In genomic region chr13:112464626-112465287, GRCm38 (mm10) we compare ENCODE assay signal across 8 mouse cellular contexts. TPM values are rescaled to one million over a fixed set of nuclear protein-coding genes. Genes with fewer than 3 reads are reported as not detected.
DNase-seq lines count a peak whose midpoint lies in the region; ATAC-seq and TF ChIP-seq lines count a peak whose summit lies in the region.

No protein-coding gene starts in this region.

- DNase-seq in thymus, adult 2 months, result no peak
- DNase-seq in thymus, postnatal 4 days, result no peak
- DNase-seq in intestine, embryonic 14.5 days (ENCODE audit: low spot score), result peak; percentile 60
- DNase-seq in stomach, postnatal 0 days (ENCODE audit: low spot score), result no peak
- DNase-seq in ovary, postnatal 36 days (ENCODE audit: low spot score), result no peak
- DNase-seq in ovary, postnatal 14 days (ENCODE audit: low spot score), result no peak

- H3K27ac ChIP-seq in thymus, adult 2 months (ENCODE audit: control insufficient read depth, insufficient read depth, low read length), result peak overlapping the region; percentile 44; the same call in 1 of the 2 replicates
- H3K27ac ChIP-seq in forebrain, embryonic 13.5 days, result no peak overlapping the region
- peak overlapping the region; percentile 90 for H3K27ac ChIP-seq in intestine, embryonic 14.5 days (ENCODE audit: low read depth)
- peak overlapping the region; percentile 91 for H3K27ac ChIP-seq in lung, embryonic 15.5 days
- H3K27ac ChIP-seq in stomach, postnatal 0 days (replicated peaks), result peak overlapping the region; percentile 99

- peak overlapping the region; percentile 60 for H3K4me3 ChIP-seq in thymus, adult 2 months (ENCODE audit: control insufficient read depth, insufficient read depth, low read length)
- H3K4me3 ChIP-seq in forebrain, embryonic 13.5 days, result peak overlapping the region; percentile 89
- H3K4me3 ChIP-seq in intestine, embryonic 14.5 days (ENCODE audit: low read depth, low read length), result peak overlapping the region; percentile 90
- peak overlapping the region; percentile 73 for H3K4me3 ChIP-seq in lung, embryonic 15.5 days
- peak overlapping the region; percentile 88 for H3K4me3 ChIP-seq in stomach, postnatal 0 days (ENCODE audit: low read depth, low read length)

- no peak for TF ChIP-seq EP300 in stomach, postnatal 0 days (optimal IDR thresholded peaks at IDR 0.05)

- WGBS in thymus, adult 2 months, result 4% methylated on average over 18 of the region's 18 CpGs
- 5% methylated on average over 18 of the region's 18 CpGs for WGBS in forebrain, embryonic 13.5 days
- WGBS in intestine, embryonic 14.5 days, result 2% methylated on average over 18 of the region's 18 CpGs
- WGBS in lung, embryonic 15.5 days, result 2% methylated on average over 18 of the region's 18 CpGs
- 3% methylated on average over 18 of the region's 18 CpGs for WGBS in stomach, postnatal 0 days

- TF ChIP-seq POLR2A in thymus, adult 2 months (IDR thresholded peaks at IDR 0.05; ENCODE audit: control insufficient read depth, extremely low read depth, insufficient read depth, low read length, poor library complexity), result no peak

- H3K36me3 ChIP-seq in thymus, adult 2 months (ENCODE audit: control insufficient read depth, insufficient read depth, low read length), result no peaks in the 10 kb centered on the region
- H3K36me3 ChIP-seq in forebrain, embryonic 13.5 days (ENCODE audit: poor library complexity, severe bottlenecking), result no peaks in the 10 kb centered on the region
- no peaks in the 10 kb centered on the region for H3K36me3 ChIP-seq in intestine, embryonic 14.5 days (ENCODE audit: control insufficient read depth, insufficient read depth, low read length)
- H3K36me3 ChIP-seq in lung, embryonic 15.5 days, result no peaks in the 10 kb centered on the region
- no peaks in the 10 kb centered on the region for H3K36me3 ChIP-seq in stomach, postnatal 0 days (ENCODE audit: control insufficient read depth, insufficient read depth, low read length)

- no peak for ATAC-seq in forebrain, embryonic 13.5 days
- ATAC-seq in intestine, embryonic 14.5 days (replicated peaks; ENCODE audit: low FRiP score, low TSS enrichment, low read depth), result no peak
- no peak for ATAC-seq in lung, embryonic 15.5 days (ENCODE audit: borderline replicate concordance, extremely low read depth, low FRiP score, low TSS enrichment)
- ATAC-seq in stomach, postnatal 0 days (ENCODE audit: low FRiP score, low TSS enrichment), result no peak

- H3K4me1 ChIP-seq in thymus, adult 2 months (replicated peaks; ENCODE audit: control insufficient read depth, insufficient read depth, low read length), result peaks cover 13% of the 10 kb centered on the region
- H3K4me1 ChIP-seq in forebrain, embryonic 13.5 days, result peaks cover 12% of the 10 kb centered on the region; the same call in 1 of the 2 replicates
- peaks cover 21% of the 10 kb centered on the region for H3K4me1 ChIP-seq in intestine, embryonic 14.5 days (replicated peaks; ENCODE audit: control insufficient read depth, insufficient read depth, low read length)
- H3K4me1 ChIP-seq in lung, embryonic 15.5 days, result peaks cover 27% of the 10 kb centered on the region
- H3K4me1 ChIP-seq in stomach, postnatal 0 days (replicated peaks; ENCODE audit: control insufficient read depth, insufficient read depth), result 0 out of 2 replicates have a peak, but pooled peaks cover 2% of the 10 kb centered on the region

- H3K9ac ChIP-seq in forebrain, embryonic 13.5 days, result peak overlapping the region; percentile 86
- peak overlapping the region; percentile 94 for H3K9ac ChIP-seq in intestine, embryonic 14.5 days (ENCODE audit: low read length)
- H3K9ac ChIP-seq in lung, embryonic 15.5 days, result peak overlapping the region; percentile 71
- H3K9ac ChIP-seq in stomach, postnatal 0 days (ENCODE audit: low read length), result peak overlapping the region; percentile 96

- no peaks in the 10 kb centered on the region for H3K9me3 ChIP-seq in forebrain, embryonic 13.5 days (replicated peaks)
- H3K9me3 ChIP-seq in intestine, embryonic 14.5 days (ENCODE audit: control insufficient read depth, low read length), result no peaks in the 10 kb centered on the region
- H3K9me3 ChIP-seq in lung, embryonic 15.5 days, result no peaks in the 10 kb centered on the region
- H3K9me3 ChIP-seq in stomach, postnatal 0 days (ENCODE audit: control insufficient read depth, low read length), result no peaks in the 10 kb centered on the region

- H3K27me3 ChIP-seq in thymus, adult 2 months (ENCODE audit: control insufficient read depth, insufficient read depth, low read length), result no peaks in the 10 kb centered on the region
- H3K27me3 ChIP-seq in forebrain, embryonic 13.5 days, result no peaks in the 10 kb centered on the region
- no peaks in the 10 kb centered on the region for H3K27me3 ChIP-seq in intestine, embryonic 14.5 days (replicated peaks; ENCODE audit: control insufficient read depth, insufficient read depth, low read length)
- no peaks in the 10 kb centered on the region for H3K27me3 ChIP-seq in lung, embryonic 15.5 days
- no peaks in the 10 kb centered on the region for H3K27me3 ChIP-seq in stomach, postnatal 0 days (ENCODE audit: control insufficient read depth, insufficient read depth, low read length)

- H3K4me2 ChIP-seq in forebrain, embryonic 13.5 days, result peak overlapping the region; percentile 88
- H3K4me2 ChIP-seq in intestine, embryonic 14.5 days (ENCODE audit: low read length), result peak overlapping the region; percentile 78
- H3K4me2 ChIP-seq in lung, embryonic 15.5 days, result peak overlapping the region; percentile 64
- peak overlapping the region; percentile 88 for H3K4me2 ChIP-seq in stomach, postnatal 0 days (replicated peaks; ENCODE audit: low read depth)

- TF ChIP-seq CTCF in thymus, adult 2 months (IDR thresholded peaks at IDR 0.05; ENCODE audit: borderline replicate concordance, control insufficient read depth, extremely low read depth, insufficient read depth, low read length, poor library complexity), result no peak
- TF ChIP-seq CTCF in stomach, postnatal 0 days (IDR thresholded peaks at IDR 0.05; ENCODE audit: low read depth), result peak; percentile 4; the same call in 1 of the 2 replicates

RNA-seq across cellular contexts. Expression of gene Il6st, which starts 0.9 kb away (rescaled TPM):
- 38.1 and 45.8 TPM in 2 replicates for polyA plus RNA-seq in thymus, adult 2 months (2012; rRNA removed)
- polyA plus RNA-seq in forebrain, embryonic 13.5 days (2015; fragmentation: Nextera tagmentation; extraction: Ambion mirVana), result 9.5 and 11.0 TPM in 2 replicates
- polyA plus RNA-seq in intestine, embryonic 14.5 days (2014; fragmentation: Nextera tagmentation; extraction: Ambion mirVana), result 46.2 and 46.5 TPM in 2 replicates
- polyA plus RNA-seq in lung, embryonic 15.5 days (2015; fragmentation: Nextera tagmentation; extraction: Ambion mirVana), result 36.4 and 36.7 TPM in 2 replicates
- 22.2 and 25.8 TPM in 2 replicates for polyA plus RNA-seq in stomach, postnatal 0 days (2015; fragmentation: Nextera tagmentation; extraction: Ambion mirVana)
